In the genomic region with DNA sequence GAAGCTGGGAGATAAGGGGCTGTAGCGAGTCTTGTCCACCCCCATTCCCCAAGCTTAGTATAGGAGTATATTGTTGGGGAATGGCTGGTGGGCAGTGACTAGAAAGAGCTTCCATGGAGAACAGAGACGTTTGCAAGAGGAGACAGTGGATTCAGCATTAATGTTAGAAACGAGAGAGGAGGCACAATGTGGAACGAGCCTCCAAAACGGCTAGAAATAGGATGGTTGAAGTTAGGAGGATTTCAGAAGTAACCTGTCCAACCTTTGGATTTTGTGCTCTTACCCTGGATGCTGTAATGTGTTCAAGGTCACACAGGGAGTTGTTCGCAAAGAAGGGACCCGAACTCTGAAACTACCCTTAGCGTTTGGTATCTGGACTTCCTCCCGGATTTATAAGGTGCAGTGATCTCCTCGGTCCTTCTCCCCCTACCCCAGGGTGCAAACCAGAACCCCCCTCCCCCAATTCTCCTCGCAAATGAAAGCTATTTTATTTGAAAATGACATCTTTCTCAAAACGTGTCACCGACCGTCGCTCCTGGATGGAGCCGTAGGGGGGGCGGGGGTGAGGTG, we compare ENCODE assay signal across 8 mouse cellular contexts. TPM values are rescaled to one million over a fixed set of nuclear protein-coding genes. Genes with fewer than 3 reads are reported as not detected.
DNase-seq lines count a peak whose midpoint lies in the region; ATAC-seq and TF ChIP-seq lines count a peak whose summit lies in the region.

No protein-coding gene starts in this region.

- H3K36me3 ChIP-seq in kidney, embryonic 16.5 days (ENCODE audit: insufficient read depth, low read length): no peaks in the 10 kb centered on the region
- H3K36me3 ChIP-seq in forebrain, postnatal 0 days (ENCODE audit: insufficient read depth): no peaks in the 10 kb centered on the region
- no peaks in the 10 kb centered on the region for H3K36me3 ChIP-seq in midbrain, embryonic 10.5 days

- peak overlapping the region; percentile 90 for H3K4me3 ChIP-seq in kidney, embryonic 16.5 days (ENCODE audit: low read length)
- peak overlapping the region; percentile 97 for H3K4me3 ChIP-seq in forebrain, postnatal 0 days (ENCODE audit: low read depth, low read length)
- peak overlapping the region; percentile 83 for H3K4me3 ChIP-seq in midbrain, embryonic 10.5 days

- H3K27ac ChIP-seq in kidney, embryonic 16.5 days (ENCODE audit: low read length): peak overlapping the region; percentile 90
- H3K27ac ChIP-seq in forebrain, postnatal 0 days (ENCODE audit: low read depth, low read length): peak overlapping the region; percentile 99
- peak overlapping the region; percentile 98 for H3K27ac ChIP-seq in midbrain, embryonic 10.5 days (replicated peaks)

- H3K27me3 ChIP-seq in kidney, embryonic 16.5 days (ENCODE audit: insufficient read depth, low read length): no peaks in the 10 kb centered on the region
- no peaks in the 10 kb centered on the region for H3K27me3 ChIP-seq in forebrain, postnatal 0 days (ENCODE audit: insufficient read depth, low read length)
- 0 out of 2 replicates have a peak, but pooled peaks cover 6% of the 10 kb centered on the region for H3K27me3 ChIP-seq in midbrain, embryonic 10.5 days (ENCODE audit: low read depth, poor library complexity, severe bottlenecking)

- TF ChIP-seq CTCF in forebrain, postnatal 0 days (IDR thresholded peaks at IDR 0.05; ENCODE audit: low read depth): no peak

- H3K4me1 ChIP-seq in kidney, embryonic 16.5 days (ENCODE audit: insufficient read depth, low read length): peaks cover 51% of the 10 kb centered on the region
- H3K4me1 ChIP-seq in forebrain, postnatal 0 days (ENCODE audit: insufficient read depth): peaks cover 44% of the 10 kb centered on the region
- peaks cover 80% of the 10 kb centered on the region for H3K4me1 ChIP-seq in midbrain, embryonic 10.5 days

- DNase-seq in kidney, postnatal 25 days: no peak
- DNase-seq in Muller cell, postnatal 12 days (ENCODE audit: inconsistent ontology term): peak; percentile 30
- peak; percentile 70 for DNase-seq in forebrain, postnatal 0 days
- DNase-seq in midbrain, embryonic 10.5 days (ENCODE audit: low spot score): no peak
- no peak for DNase-seq in yolk sac, embryonic 10.5 days (ENCODE audit: low spot score)
- DNase-seq in adrenal gland, adult 2 months: no peak
- DNase-seq in spleen, postnatal 10 days (ENCODE audit: low spot score in 2 of 2): no peak

- under 1% methylated on average over 17 of the region's 17 CpGs for WGBS in kidney, embryonic 16.5 days
- 2% methylated on average over 17 of the region's 17 CpGs for WGBS in forebrain, postnatal 0 days
- under 1% methylated on average over 17 of the region's 17 CpGs for WGBS in midbrain, embryonic 10.5 days

- H3K4me2 ChIP-seq in kidney, embryonic 16.5 days (replicated peaks; ENCODE audit: low read depth, low read length): peak overlapping the region; percentile 82
- peak overlapping the region; percentile 94 for H3K4me2 ChIP-seq in forebrain, postnatal 0 days (ENCODE audit: low read depth)

- no peaks in the 10 kb centered on the region for H3K9me3 ChIP-seq in kidney, embryonic 16.5 days (ENCODE audit: low read length)
- no peaks in the 10 kb centered on the region for H3K9me3 ChIP-seq in forebrain, postnatal 0 days (ENCODE audit: low read length)
- H3K9me3 ChIP-seq in midbrain, embryonic 10.5 days (replicated peaks): no peaks in the 10 kb centered on the region

- peak overlapping the region; percentile 90 for H3K9ac ChIP-seq in kidney, embryonic 16.5 days (replicated peaks; ENCODE audit: low read length)
- H3K9ac ChIP-seq in forebrain, postnatal 0 days: peak overlapping the region; percentile 99

- no peak for ATAC-seq in kidney, embryonic 16.5 days (ENCODE audit: low FRiP score, low TSS enrichment)
- no peak for ATAC-seq in forebrain, postnatal 0 days

RNA-seq across cellular contexts. Expression of a gene that starts 0.7 kb away (rescaled TPM):
- 24.4 and 25.9 TPM in 2 replicates for polyA plus RNA-seq in kidney, embryonic 16.5 days (2015; fragmentation: Nextera tagmentation; extraction: Ambion mirVana)
- 1,003 and 1,159 TPM in 2 replicates for total RNA-seq in forebrain, postnatal 0 days (2014; rRNA removed)
- 223 and 233 TPM in 2 replicates for polyA plus RNA-seq in forebrain, postnatal 0 days (2015; fragmentation: Nextera tagmentation; extraction: Ambion mirVana)
- polyA plus RNA-seq in midbrain, embryonic 10.5 days (2016; fragmentation: Nextera tagmentation; extraction: Ambion mirVana): 9.5 and 15.6 TPM in 2 replicates
- total RNA-seq in adrenal gland, adult 2 months (2021): 10 to 100 TPM; 84.6 to 86.1 TPM
- polyA plus RNA-seq in adrenal gland, adult 2 months (2012; rRNA removed): 105 and 132 TPM in 2 replicates

RNA-seq across cellular contexts. Expression of a gene that starts 11.9 kb away (rescaled TPM):
- 71.4 and 73.9 TPM in 2 replicates for polyA plus RNA-seq in kidney, embryonic 16.5 days (2015; fragmentation: Nextera tagmentation; extraction: Ambion mirVana)
- 54.0 and 66.5 TPM in 2 replicates for total RNA-seq in forebrain, postnatal 0 days (2014; rRNA removed)
- polyA plus RNA-seq in forebrain, postnatal 0 days (2015; fragmentation: Nextera tagmentation; extraction: Ambion mirVana): 46.4 and 49.3 TPM in 2 replicates
- 74.1 and 82.2 TPM in 2 replicates for polyA plus RNA-seq in midbrain, embryonic 10.5 days (2016; fragmentation: Nextera tagmentation; extraction: Ambion mirVana)
- 10 to 100 TPM; 45.3 to 55.1 TPM for total RNA-seq in adrenal gland, adult 2 months (2021)
- polyA plus RNA-seq in adrenal gland, adult 2 months (2012; rRNA removed): 74.3 and 99.6 TPM in 2 replicates

RNA-seq across cellular contexts. Expression of a gene that starts 34.0 kb away (rescaled TPM):
- 2.2 and 2.4 TPM in 2 replicates for polyA plus RNA-seq in kidney, embryonic 16.5 days (2015; fragmentation: Nextera tagmentation; extraction: Ambion mirVana)
- 4.5 and 6.7 TPM in 2 replicates for total RNA-seq in forebrain, postnatal 0 days (2014; rRNA removed)
- 10.8 and 11.4 TPM in 2 replicates for polyA plus RNA-seq in forebrain, postnatal 0 days (2015; fragmentation: Nextera tagmentation; extraction: Ambion mirVana)
- polyA plus RNA-seq in midbrain, embryonic 10.5 days (2016; fragmentation: Nextera tagmentation; extraction: Ambion mirVana): 1.4 TPM in 2 replicates
- total RNA-seq in adrenal gland, adult 2 months (2021): 100 to 1,000 TPM; 135 to 155 TPM
- polyA plus RNA-seq in adrenal gland, adult 2 months (2012; rRNA removed): 404 and 577 TPM in 2 replicates

RNA-seq across cellular contexts. Expression of a gene that starts 40.1 kb away (rescaled TPM):
- polyA plus RNA-seq in kidney, embryonic 16.5 days (2015; fragmentation: Nextera tagmentation; extraction: Ambion mirVana): 0.11 TPM in 1 of 2 replicates, not detected in the other
- not detected in 2 replicates for total RNA-seq in forebrain, postnatal 0 days (2014; rRNA removed)
- polyA plus RNA-seq in forebrain, postnatal 0 days (2015; fragmentation: Nextera tagmentation; extraction: Ambion mirVana): not detected in 2 replicates
- polyA plus RNA-seq in midbrain, embryonic 10.5 days (2016; fragmentation: Nextera tagmentation; extraction: Ambion mirVana): not detected in 2 replicates
- not detected for total RNA-seq in adrenal gland, adult 2 months (2021)
- 0.26 TPM in 1 of 2 replicates, not detected in the other for polyA plus RNA-seq in adrenal gland, adult 2 months (2012; rRNA removed)

RNA-seq across cellular contexts. Expression of a gene that starts 54.2 kb away (rescaled TPM):
- 23.7 and 24.2 TPM in 2 replicates for polyA plus RNA-seq in kidney, embryonic 16.5 days (2015; fragmentation: Nextera tagmentation; extraction: Ambion mirVana)
- 87.2 and 94.6 TPM in 2 replicates for total RNA-seq in forebrain, postnatal 0 days (2014; rRNA removed)
- 16.3 and 24.1 TPM in 2 replicates for polyA plus RNA-seq in forebrain, postnatal 0 days (2015; fragmentation: Nextera tagmentation; extraction: Ambion mirVana)
- 22.9 and 24.3 TPM in 2 replicates for polyA plus RNA-seq in midbrain, embryonic 10.5 days (2016; fragmentation: Nextera tagmentation; extraction: Ambion mirVana)
- total RNA-seq in adrenal gland, adult 2 months (2021): 10 to 100 TPM; 80.9 to 98.0 TPM
- 63.2 and 65.0 TPM in 2 replicates for polyA plus RNA-seq in adrenal gland, adult 2 months (2012; rRNA removed)

Comparison
In these comparisons a context has a peak if more than half of its experiments do, and no peak if none do; other contexts are left out.
1. DNase-seq: peak in Muller cell, postnatal 12 days (single experiment) and forebrain, postnatal 0 days (single experiment); none in kidney, postnatal 25 days (0 of 2), midbrain, embryonic 10.5 days (single experiment), yolk sac, embryonic 10.5 days (single experiment), adrenal gland, adult 2 months (single experiment) and spleen, postnatal 10 days (0 of 2).
2. RNA of a gene that starts 34.0 kb away (polyA plus RNA-seq): 404 to 577 TPM in adrenal gland, adult 2 months; 10.8 to 11.4 TPM in forebrain, postnatal 0 days, 2.2 to 2.4 TPM in kidney, embryonic 16.5 days and 1.4 TPM in midbrain, embryonic 10.5 days; every median in the first group is over 10 times any median in the second.
3. Peak in every context shown above with its lines, with median percentiles within 50 percentile points of each other: H3K27ac ChIP-seq and H3K4me3 ChIP-seq.